Mouse (Mus musculus): Measurements from ENCODE around the gene Gm4792. TPM values are rescaled to one million over a fixed set of nuclear protein-coding genes. Genes with fewer than 3 reads are reported as not detected.

Gm4792 gene
- polyA plus RNA-seq, 1 experiment from 2014 or later, result 0.27 TPM

DNA sequence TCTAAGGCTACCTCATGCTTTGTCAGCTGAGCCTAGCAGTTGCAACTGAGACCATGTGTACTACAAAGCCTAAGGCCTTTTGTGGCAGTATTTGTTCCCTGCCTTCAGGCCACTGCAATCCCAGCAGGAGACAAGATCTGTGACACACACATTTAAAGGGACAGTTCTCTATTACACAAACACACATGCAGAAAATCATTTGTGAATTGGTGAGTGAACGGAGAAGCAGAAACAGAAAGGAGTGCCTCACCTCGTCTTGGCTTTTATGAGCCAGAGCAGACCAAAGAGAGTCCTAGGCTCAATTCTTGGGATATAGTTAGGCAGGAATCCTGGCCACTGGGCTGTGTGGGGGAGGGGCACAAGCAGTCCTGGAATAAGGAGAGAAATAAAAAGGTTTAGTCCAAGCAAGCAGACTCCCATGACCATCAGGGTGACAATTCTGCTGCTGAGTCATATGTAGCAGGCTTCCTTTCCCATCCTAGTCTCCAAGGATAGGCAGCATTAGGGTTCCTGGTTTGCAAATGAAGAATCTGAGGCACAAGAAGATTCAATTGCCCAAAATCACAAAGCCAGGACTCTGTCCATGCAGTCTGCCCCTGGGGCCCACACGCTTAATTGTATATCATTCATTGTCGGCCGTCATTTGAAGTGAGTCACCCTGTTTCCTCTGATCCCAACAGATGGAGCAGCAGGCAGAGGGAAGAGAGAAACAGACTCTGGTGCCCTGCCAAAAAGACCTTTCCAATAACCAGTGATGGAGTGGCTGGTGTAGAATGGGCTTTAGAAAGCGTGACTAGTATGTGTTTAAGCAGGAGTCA lies 3.4 kb downstream of the Gm4792 start:
- Histone ChIP-seq H3K4me2 (replicated peaks) (0 out of 2 replicates have a peak overlapping the region, but pooled peaks have one; percentile 7), H3K27me3 (replicated peaks) (no peaks in the 10 kb centered on the region), H3K4me1 (peaks cover 24% of the 10 kb centered on the region; the same call in 1 of the 2 replicates), H3K27ac (no peak overlapping the region), H3K9ac (no peak overlapping the region), H3K36me3 (no peaks in the 10 kb centered on the region), H3K9me3 (no peaks in the 10 kb centered on the region), H3K4me3 (no peak overlapping the region)
- 15% methylated on average over 6 of the region's 6 CpGs for WGBS
- ATAC-seq (ENCODE audit: low FRiP score, low read depth), result peak; percentile 84

DNA sequence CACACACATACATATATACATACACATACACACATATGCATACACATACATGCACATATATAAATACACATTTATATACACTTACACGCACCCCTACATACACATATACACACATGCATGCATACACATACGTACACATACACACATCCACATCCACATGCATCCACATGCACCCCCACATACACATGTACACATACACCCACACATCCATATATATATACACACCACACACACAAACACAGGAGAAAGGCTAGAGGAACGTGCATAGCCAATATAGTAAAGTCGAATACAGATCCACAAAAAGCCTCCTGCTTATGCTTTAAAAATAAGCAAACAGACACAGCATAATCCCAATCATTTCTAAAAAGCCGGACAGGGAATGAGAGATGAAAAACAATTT lies 4.1 kb downstream of the Gm4792 start:
- Histone ChIP-seq H3K4me3 (no peak overlapping the region), H3K27me3 (replicated peaks) (no peaks in the 10 kb centered on the region), H3K4me1 (peaks cover 24% of the 10 kb centered on the region; the same call in 1 of the 2 replicates), H3K4me2 (replicated peaks) (no peak overlapping the region), H3K9me3 (no peaks in the 10 kb centered on the region), H3K27ac (no peak overlapping the region), H3K9ac (no peak overlapping the region), H3K36me3 (no peaks in the 10 kb centered on the region)
- WGBS, result 85% methylated on average over 5 of the region's 5 CpGs
- no peak for ATAC-seq (ENCODE audit: low FRiP score, low read depth)

DNA sequence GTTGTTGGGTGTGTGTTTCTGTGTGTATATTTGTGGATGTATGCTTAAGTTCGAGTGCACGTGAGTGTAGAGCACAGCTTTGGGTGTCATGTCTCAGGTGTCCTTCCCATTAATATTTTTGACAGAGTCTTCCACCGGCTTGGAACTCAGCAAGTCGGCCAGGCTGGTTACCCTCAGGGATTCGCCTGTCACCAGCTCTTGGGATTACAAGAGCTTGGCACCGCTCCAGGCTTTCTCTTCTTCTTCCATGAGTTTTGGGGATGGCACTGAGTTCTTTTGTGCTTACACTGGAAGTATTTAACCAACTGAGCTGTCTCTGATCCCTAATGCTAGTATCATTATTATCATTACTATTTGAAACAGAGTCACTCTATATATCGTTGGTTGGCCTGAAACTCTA lies 15.7 kb downstream of the Gm4792 start:
- H3K27ac ChIP-seq, result no peak overlapping the region
- H3K9me3 ChIP-seq, result no peaks in the 10 kb centered on the region
- no peaks in the 10 kb centered on the region for H3K4me1 ChIP-seq
- H3K36me3 ChIP-seq, result no peaks in the 10 kb centered on the region
- ATAC-seq (ENCODE audit: low FRiP score, low read depth), result no peak
- no peak overlapping the region for H3K4me2 ChIP-seq (replicated peaks)
- H3K4me3 ChIP-seq, result no peak overlapping the region
- no peak overlapping the region for H3K9ac ChIP-seq
- 92% methylated on average over 7 of the region's 7 CpGs for WGBS
- no peaks in the 10 kb centered on the region for H3K27me3 ChIP-seq (replicated peaks)

DNA sequence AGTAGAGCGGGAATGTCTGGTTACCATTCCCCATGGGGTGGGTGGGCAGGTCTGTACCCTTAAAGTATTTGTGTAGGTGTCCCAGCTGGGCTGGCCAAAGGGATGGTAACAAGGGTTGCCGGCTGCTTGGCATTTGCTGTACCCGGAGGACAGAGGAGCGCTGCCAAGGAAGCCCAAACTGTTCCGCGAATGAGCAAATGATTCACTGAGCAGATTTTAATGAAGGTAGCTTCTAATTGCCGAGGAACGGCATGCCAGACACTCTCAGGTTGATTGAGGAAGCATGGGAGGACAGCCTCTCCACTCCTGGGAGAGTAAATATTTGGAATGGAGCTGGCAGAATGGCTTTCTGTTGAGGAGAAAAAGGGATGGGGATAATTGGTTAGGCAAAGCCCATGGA lies 16.3 kb downstream of the Gm4792 start:
- H3K27ac ChIP-seq, result no peak overlapping the region
- no peaks in the 10 kb centered on the region for H3K36me3 ChIP-seq
- H3K9ac ChIP-seq, result no peak overlapping the region
- no peak overlapping the region for H3K4me2 ChIP-seq (replicated peaks)
- H3K4me3 ChIP-seq, result no peak overlapping the region
- no peaks in the 10 kb centered on the region for H3K9me3 ChIP-seq
- H3K27me3 ChIP-seq (replicated peaks), result no peaks in the 10 kb centered on the region
- WGBS, result 93% methylated on average over 8 of the region's 8 CpGs
- no peak for ATAC-seq (ENCODE audit: low FRiP score, low read depth)
- no peaks in the 10 kb centered on the region for H3K4me1 ChIP-seq

DNA sequence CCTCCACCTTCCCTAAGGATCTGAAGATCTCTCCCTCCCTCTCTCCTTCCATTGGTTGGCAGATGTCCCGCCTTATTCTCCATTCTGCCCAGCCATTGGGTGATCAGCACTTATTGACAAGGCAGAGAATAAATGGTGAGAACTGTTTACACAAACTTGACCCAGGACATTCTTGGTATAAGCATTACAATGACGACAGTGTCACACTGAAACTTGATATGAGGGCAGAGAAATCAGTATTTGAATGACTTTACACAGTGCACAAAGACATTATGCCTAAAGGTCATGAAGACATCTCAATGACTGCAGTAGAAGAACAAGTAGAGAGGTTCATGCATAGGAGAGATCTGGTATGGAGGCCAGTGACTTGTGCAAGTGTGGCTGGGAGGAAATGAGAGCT lies 22.0 kb downstream of the Gm4792 start:
- Histone ChIP-seq H3K36me3 (no peaks in the 10 kb centered on the region), H3K9ac (no peak overlapping the region), H3K4me3 (no peak overlapping the region), H3K4me1 (no peaks in the 10 kb centered on the region), H3K27ac (no peak overlapping the region), H3K27me3 (replicated peaks) (no peaks in the 10 kb centered on the region), H3K9me3 (no peaks in the 10 kb centered on the region), H3K4me2 (replicated peaks) (no peak overlapping the region)
- WGBS, result 56% methylated on average over 2 of the region's 2 CpGs
- ATAC-seq (ENCODE audit: low FRiP score, low read depth), result no peak

DNA sequence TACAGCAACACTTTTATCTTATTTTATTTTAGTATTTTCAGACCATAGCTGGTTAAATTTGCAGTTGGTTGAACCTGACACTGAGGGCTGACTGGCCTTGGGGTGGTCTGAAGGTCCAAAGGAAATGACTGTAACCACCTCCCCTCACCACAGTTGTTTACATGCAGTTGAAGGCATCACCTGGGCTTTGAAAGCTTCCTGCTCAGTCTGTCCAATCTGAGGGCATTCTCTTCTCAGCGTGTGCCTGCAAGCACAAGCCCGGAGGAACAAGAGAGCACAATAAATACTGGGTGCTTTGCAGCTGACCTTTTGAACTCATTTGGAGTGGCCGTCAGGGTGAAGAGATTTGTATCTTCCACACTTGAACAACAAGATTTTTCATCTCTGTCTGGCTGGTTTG lies 23.2 kb downstream of the Gm4792 start:
- Histone ChIP-seq H3K4me3 (no peak overlapping the region), H3K4me1 (no peaks in the 10 kb centered on the region), H3K27me3 (replicated peaks) (no peaks in the 10 kb centered on the region), H3K9me3 (no peaks in the 10 kb centered on the region), H3K4me2 (replicated peaks) (no peak overlapping the region), H3K36me3 (no peaks in the 10 kb centered on the region), H3K27ac (no peak overlapping the region), H3K9ac (no peak overlapping the region)
- 6% methylated on average over 3 of the region's 3 CpGs for WGBS
- no peak for ATAC-seq (ENCODE audit: low FRiP score, low read depth)

DNA sequence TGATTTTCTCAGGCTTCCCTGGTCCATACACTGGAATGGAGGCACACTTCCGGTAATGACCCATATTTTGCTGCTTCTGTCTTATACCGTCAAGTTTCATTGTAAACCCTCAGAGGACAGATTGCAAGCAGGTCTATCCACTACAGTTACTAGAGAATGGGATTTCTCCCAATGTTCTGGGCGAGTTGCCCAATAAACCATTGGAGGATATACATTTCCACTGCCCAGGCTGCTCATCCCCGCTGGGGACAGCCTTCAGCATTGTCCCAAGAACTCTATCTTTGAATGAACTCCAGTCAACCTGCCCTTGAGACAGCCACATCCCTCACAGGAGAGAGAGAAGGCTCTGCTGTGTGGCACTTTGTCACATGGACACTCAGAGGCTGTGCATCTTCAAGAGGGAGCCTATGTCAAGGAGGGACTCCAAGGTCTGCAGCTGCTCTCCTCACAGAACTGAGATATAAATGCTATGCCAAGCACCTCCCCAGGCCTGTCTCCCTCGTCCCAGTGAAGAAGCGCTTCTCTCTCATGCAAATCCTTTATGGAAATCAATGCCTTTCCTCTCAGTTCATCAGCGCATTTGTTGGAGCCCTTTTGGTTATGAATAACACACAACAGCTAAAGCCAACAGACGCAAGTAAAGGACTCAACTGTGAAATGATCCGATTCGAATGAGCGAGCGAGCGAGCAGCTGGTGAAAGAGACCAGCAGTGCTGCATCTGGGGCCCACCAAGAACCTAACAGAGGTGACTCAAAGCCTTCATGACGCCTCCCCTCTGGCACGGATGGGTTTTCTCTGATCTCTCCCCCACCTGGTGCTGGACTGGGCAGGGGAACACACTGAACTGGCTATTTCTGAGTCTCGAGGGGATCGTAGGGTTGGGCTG lies 32.6 kb downstream of the Gm4792 start:
- 69% methylated on average over 17 of the region's 17 CpGs for WGBS
- Histone ChIP-seq H3K4me3 (no peak overlapping the region), H3K27me3 (replicated peaks) (no peaks in the 10 kb centered on the region), H3K4me1 (no peaks in the 10 kb centered on the region), H3K9ac (no peak overlapping the region), H3K27ac (no peak overlapping the region), H3K36me3 (no peaks in the 10 kb centered on the region), H3K9me3 (no peaks in the 10 kb centered on the region), H3K4me2 (replicated peaks) (no peak overlapping the region)
- ATAC-seq (ENCODE audit: low FRiP score, low read depth), result no peak

DNA sequence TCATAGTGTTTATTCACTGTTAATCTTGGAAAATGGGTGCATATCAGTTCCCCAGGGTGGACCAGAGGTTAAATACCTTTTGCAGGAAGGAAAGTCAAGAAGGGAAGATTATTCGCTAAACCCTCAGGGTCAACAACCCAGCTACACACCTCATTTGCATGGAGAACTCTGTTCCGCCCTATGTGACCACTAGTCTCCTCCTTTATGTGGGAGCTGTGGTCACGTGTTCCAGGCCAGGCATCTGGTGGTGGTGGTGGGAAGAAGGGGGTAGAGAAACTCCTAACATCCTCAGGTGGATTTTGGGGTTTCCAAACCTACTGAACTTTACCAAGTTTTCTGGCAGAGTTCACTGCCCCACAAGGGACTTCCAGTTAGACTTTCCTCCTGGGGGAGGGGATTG lies 35.3 kb downstream of the Gm4792 start:
- no peaks in the 10 kb centered on the region for H3K36me3 ChIP-seq
- no peak overlapping the region for H3K9ac ChIP-seq
- no peaks in the 10 kb centered on the region for H3K9me3 ChIP-seq
- no peaks in the 10 kb centered on the region for H3K4me1 ChIP-seq
- H3K27ac ChIP-seq, result no peak overlapping the region
- no peak overlapping the region for H3K4me2 ChIP-seq (replicated peaks)
- H3K27me3 ChIP-seq (replicated peaks), result no peaks in the 10 kb centered on the region
- WGBS, result 77% methylated on average over 3 of the region's 3 CpGs
- H3K4me3 ChIP-seq, result no peak overlapping the region
- no peak for ATAC-seq (ENCODE audit: low FRiP score, low read depth)

DNA sequence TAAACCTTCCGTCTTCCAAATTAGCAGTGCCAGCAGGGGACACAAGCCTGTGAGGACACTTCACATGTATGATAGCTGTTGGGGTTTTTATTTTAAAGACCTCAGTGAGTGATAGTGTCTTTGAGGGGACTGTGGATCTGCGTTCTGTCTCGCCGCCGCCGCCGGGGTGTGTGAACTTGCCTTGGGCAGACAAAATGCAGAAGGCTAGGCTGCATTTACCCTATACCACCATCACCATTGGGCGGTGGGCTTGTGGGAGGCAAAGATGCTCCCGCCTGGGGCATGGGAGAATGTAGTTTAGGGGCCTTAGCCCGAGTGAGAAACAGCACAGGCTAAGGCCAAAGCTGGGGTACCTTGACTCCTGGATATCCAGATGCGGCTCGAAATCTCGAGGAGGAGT lies 35.9 kb downstream of the Gm4792 start:
- 91% methylated on average over 13 of the region's 13 CpGs for WGBS

DNA sequence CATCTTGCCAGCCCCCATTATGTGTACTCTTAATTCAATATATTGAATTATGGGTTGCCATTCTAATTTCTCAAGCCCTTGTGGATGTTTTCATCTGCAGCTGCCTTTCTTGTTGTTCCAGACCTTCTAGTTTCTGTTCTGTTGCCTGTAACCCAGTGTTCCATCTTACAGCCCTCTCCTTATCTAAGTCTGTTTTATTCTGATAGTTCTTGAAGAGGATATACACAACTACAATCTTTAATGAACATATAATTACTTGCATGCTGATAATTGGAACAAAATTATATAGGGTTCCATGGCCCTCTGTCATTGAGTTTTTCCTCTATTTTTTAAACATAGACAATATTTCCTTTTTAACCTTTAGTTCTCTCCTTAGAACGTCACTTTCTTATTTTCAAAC lies 38.0 kb downstream of the Gm4792 start:
- no peaks in the 10 kb centered on the region for H3K9me3 ChIP-seq
- no peaks in the 10 kb centered on the region for H3K27me3 ChIP-seq (replicated peaks)
- ATAC-seq (ENCODE audit: low FRiP score, low read depth), result no peak
- no peak overlapping the region for H3K4me3 ChIP-seq
- no peak overlapping the region for H3K27ac ChIP-seq
- no peaks in the 10 kb centered on the region for H3K4me1 ChIP-seq
- no peak overlapping the region for H3K4me2 ChIP-seq (replicated peaks)
- no peak overlapping the region for H3K9ac ChIP-seq
- WGBS, result 84% methylated on average over 1 of the region's 1 CpGs
- H3K36me3 ChIP-seq, result no peaks in the 10 kb centered on the region

More for the DNA sequence above, 35.9 kb downstream of the Gm4792 start:
- Histone ChIP-seq H3K9me3 (no peaks in the 10 kb centered on the region), H3K9ac (no peak overlapping the region), H3K36me3 (no peaks in the 10 kb centered on the region), H3K4me2 (replicated peaks) (no peak overlapping the region), H3K4me1 (no peaks in the 10 kb centered on the region), H3K4me3 (no peak overlapping the region), H3K27ac (no peak overlapping the region), H3K27me3 (replicated peaks) (no peaks in the 10 kb centered on the region)
- ATAC-seq (ENCODE audit: low FRiP score, low read depth), result no peak

DNA sequence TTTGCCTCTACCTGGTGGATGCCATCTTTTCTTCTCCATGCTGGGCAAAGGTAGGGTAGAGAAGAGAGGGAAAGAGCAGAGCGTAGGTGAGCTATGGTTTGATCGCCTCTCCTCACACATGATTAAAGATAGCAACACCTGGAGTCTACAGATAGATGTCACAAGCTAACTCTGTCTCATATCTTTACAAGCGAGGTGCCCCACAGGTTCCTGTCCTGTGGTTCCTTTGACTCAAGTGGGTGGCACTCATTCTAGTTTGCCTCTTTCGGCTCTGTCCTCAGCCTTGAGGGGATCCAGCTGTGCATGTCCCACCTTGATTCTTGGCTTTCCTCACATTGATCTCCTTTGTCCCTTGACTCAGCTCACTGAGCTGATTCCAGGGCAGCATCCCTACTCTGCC lies 42.0 kb downstream of the Gm4792 start:
- Histone ChIP-seq H3K9ac (no peak overlapping the region), H3K4me2 (replicated peaks) (no peak overlapping the region), H3K27me3 (replicated peaks) (no peaks in the 10 kb centered on the region), H3K4me1 (no peaks in the 10 kb centered on the region), H3K36me3 (no peaks in the 10 kb centered on the region), H3K27ac (no peak overlapping the region), H3K4me3 (no peak overlapping the region), H3K9me3 (no peaks in the 10 kb centered on the region)
- WGBS, result 92% methylated on average over 4 of the region's 4 CpGs
- ATAC-seq (ENCODE audit: low FRiP score, low read depth), result no peak

DNA sequence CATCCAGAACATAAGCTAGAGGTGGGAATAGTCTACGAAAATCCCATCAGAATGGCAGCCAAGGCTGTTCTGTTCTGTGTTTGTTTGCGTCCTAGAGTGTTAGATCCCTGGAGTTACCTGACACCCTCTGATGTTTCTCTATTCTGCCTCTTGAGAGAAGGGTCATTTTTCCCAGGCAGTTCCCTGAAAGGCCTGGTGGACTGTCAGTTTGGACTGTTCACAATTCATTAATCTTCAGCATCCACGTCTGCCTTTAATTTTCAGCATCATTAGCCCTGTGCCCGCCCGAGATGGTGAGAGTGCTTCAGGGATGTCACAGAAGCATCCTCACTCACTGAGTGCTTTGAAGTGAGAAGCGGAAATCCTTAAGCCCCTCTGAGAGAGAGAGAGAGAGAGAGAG lies 42.8 kb downstream of the Gm4792 start:
- Histone ChIP-seq H3K4me3 (no peak overlapping the region), H3K4me2 (replicated peaks) (no peak overlapping the region), H3K36me3 (no peaks in the 10 kb centered on the region), H3K4me1 (no peaks in the 10 kb centered on the region), H3K27me3 (replicated peaks) (no peaks in the 10 kb centered on the region), H3K9ac (no peak overlapping the region), H3K9me3 (no peaks in the 10 kb centered on the region), H3K27ac (no peak overlapping the region)
- ATAC-seq (ENCODE audit: low FRiP score, low read depth), result no peak
- 61% methylated on average over 6 of the region's 6 CpGs for WGBS

Measured in neural tube, embryonic 12.5 days (tissue).